Mouse (Mus musculus): ENCODE measurements around the gene Tcf3. TPM values are rescaled to one million over a fixed set of nuclear protein-coding genes. Genes with fewer than 3 reads are reported as not detected.
A peak's percentile ranks its signal among the peaks of the same experiment; 100 is the strongest.

Tcf3 gene
- polyA plus RNA-seq, 1 experiment from 2014 or later = 175 TPM

- Histone ChIP-seq H3K9ac (no peak overlapping the region), H3K4me1 (ENCODE audit: insufficient read depth) (no peaks in the 10 kb centered on the region), H3K27me3 (ENCODE audit: insufficient read depth, low read length) (no peaks in the 10 kb centered on the region), H3K9me3 (ENCODE audit: low read depth, low read length) (no peaks in the 10 kb centered on the region), H3K4me2 (no peak overlapping the region; the same call in 1 of the 2 replicates), H3K27ac (ENCODE audit: low read depth) (no peak overlapping the region), H3K4me3 (ENCODE audit: low read depth, low read length) (no peak overlapping the region; the same call in 1 of the 2 replicates), H3K36me3 (ENCODE audit: insufficient read depth) (peaks cover 98% of the 10 kb centered on the region)
- DNase-seq (no peak), ATAC-seq (ENCODE audit: insufficient read depth) (no peak)
- no peak for TF ChIP-seq CTCF (IDR thresholded peaks at IDR 0.05; ENCODE audit: low read depth)
- WGBS = 92% methylated on average over 8 of the region's 8 CpGs
Measured at GRCm38 (mm10) chr10:80421208-80421607, 12.2 kb downstream of the Tcf3 start.

DNA sequence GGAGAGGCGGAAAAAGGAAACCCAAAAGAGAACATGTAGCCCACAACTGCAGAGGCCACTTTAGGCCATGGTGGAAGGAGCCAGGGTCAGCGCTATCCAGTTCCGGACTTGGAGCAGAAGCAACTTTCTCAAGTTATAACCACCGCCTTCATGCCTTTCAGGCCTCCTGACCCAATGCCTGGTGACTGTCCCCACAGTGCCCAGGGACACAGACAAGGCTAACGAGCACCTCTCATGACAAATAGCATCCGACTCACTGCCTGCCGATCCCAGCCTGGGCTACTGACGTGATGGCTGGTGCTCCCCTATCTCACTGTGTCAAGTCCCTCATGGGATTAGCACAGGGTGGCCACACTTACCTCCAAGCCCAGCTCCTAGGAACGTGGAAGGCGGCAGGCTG, 12.7 kb downstream of the Tcf3 start:
- DNase-seq (no peak), ATAC-seq (ENCODE audit: insufficient read depth) (no peak)
- Histone ChIP-seq H3K27ac (ENCODE audit: low read depth) (no peak overlapping the region), H3K9me3 (ENCODE audit: low read depth, low read length) (no peaks in the 10 kb centered on the region), H3K9ac (no peak overlapping the region), H3K4me3 (ENCODE audit: low read depth, low read length) (no peak overlapping the region; the same call in 1 of the 2 replicates), H3K27me3 (ENCODE audit: insufficient read depth, low read length) (no peaks in the 10 kb centered on the region), H3K4me2 (no peak overlapping the region), H3K36me3 (ENCODE audit: insufficient read depth) (peaks cover 98% of the 10 kb centered on the region), H3K4me1 (ENCODE audit: insufficient read depth) (no peaks in the 10 kb centered on the region)
- TF ChIP-seq CTCF (IDR thresholded peaks at IDR 0.05; ENCODE audit: low read depth) = no peak
- WGBS = 88% methylated on average over 10 of the region's 10 CpGs

- no peak overlapping the region for H3K9ac ChIP-seq
- H3K36me3 ChIP-seq (ENCODE audit: insufficient read depth) = peaks cover 98% of the 10 kb centered on the region
- WGBS = 80% methylated on average over 8 of the region's 8 CpGs
- H3K27ac ChIP-seq (ENCODE audit: low read depth) = no peak overlapping the region
- H3K4me2 ChIP-seq = no peak overlapping the region
- no peak for TF ChIP-seq CTCF (IDR thresholded peaks at IDR 0.05; ENCODE audit: low read depth)
- no peaks in the 10 kb centered on the region for H3K27me3 ChIP-seq (ENCODE audit: insufficient read depth, low read length)
- no peaks in the 10 kb centered on the region for H3K9me3 ChIP-seq (ENCODE audit: low read depth, low read length)
- ATAC-seq (ENCODE audit: insufficient read depth) (no peak), DNase-seq (no peak)
- no peak overlapping the region for H3K4me3 ChIP-seq (ENCODE audit: low read depth, low read length)
- H3K4me1 ChIP-seq (ENCODE audit: insufficient read depth) = no peaks in the 10 kb centered on the region
Measured at GRCm38 (mm10) chr10:80419419-80419818, 14.0 kb downstream of the Tcf3 start.

DNA sequence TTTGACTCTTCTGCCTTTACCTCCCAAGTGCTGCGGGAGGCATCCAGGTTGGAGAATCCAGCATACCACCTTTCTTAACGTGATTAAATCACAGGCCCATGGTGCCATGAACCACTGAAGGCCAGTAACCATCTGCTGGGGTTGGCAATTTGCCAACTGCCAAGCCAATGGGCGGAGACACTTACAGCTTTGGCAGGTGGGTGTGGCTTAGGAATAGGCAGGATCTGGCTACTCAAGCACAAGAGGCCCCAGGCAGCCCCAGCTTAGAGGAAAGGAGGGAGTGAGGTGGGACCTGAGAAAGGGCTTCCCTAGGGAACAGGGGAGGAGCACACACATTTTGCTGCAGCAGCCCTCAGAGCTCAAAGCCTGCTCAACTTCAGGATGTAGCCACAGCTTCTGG, 15.1 kb downstream of the Tcf3 start:
- H3K4me2 ChIP-seq = no peak overlapping the region
- no peaks in the 10 kb centered on the region for H3K4me1 ChIP-seq (ENCODE audit: insufficient read depth)
- ATAC-seq (ENCODE audit: insufficient read depth) (no peak), DNase-seq (peak; percentile 73)
- H3K27me3 ChIP-seq (ENCODE audit: insufficient read depth, low read length) = no peaks in the 10 kb centered on the region
- 0 out of 2 replicates have a peak overlapping the region, but pooled peaks have one; percentile 8 for H3K27ac ChIP-seq (ENCODE audit: low read depth)
- no peak overlapping the region for H3K4me3 ChIP-seq (ENCODE audit: low read depth, low read length)
- peaks cover 98% of the 10 kb centered on the region for H3K36me3 ChIP-seq (ENCODE audit: insufficient read depth)
- no peaks in the 10 kb centered on the region for H3K9me3 ChIP-seq (ENCODE audit: low read depth, low read length)
- no peak overlapping the region for H3K9ac ChIP-seq
- no peak for TF ChIP-seq CTCF (IDR thresholded peaks at IDR 0.05; ENCODE audit: low read depth)
- WGBS = 55% methylated on average over 3 of the region's 3 CpGs

DNA sequence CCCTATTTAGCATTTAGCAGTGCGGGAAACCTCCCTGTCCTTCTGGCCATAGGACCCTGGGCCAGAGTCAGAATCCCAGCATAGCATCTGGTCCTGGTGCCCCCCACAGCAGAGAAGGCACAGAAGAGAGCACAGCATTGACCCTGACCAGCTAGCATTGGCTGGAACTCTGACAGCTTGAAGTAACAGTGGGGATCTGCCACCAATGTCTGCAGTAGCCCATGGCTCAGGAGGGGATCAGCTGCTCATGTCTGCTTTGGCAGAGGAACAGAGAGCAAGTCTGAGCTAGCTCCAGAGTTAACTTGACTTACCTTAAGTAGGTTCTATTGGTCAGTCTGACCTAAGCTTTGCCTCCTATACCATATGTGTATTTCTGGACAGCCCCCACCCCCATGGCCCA, 15.6 kb downstream of the Tcf3 start:
- Histone ChIP-seq H3K4me2 (no peak overlapping the region), H3K9ac (no peak overlapping the region), H3K36me3 (ENCODE audit: insufficient read depth) (peaks cover 100% of the 10 kb centered on the region), H3K4me3 (ENCODE audit: low read depth, low read length) (no peak overlapping the region), H3K9me3 (ENCODE audit: low read depth, low read length) (no peaks in the 10 kb centered on the region), H3K27me3 (ENCODE audit: insufficient read depth, low read length) (no peaks in the 10 kb centered on the region), H3K27ac (ENCODE audit: low read depth) (no peak overlapping the region), H3K4me1 (ENCODE audit: insufficient read depth) (no peaks in the 10 kb centered on the region)
- DNase-seq (no peak), ATAC-seq (ENCODE audit: insufficient read depth) (no peak)
- TF ChIP-seq CTCF (IDR thresholded peaks at IDR 0.05; ENCODE audit: low read depth) = no peak
- 91% methylated on average over 1 of the region's 1 CpGs for WGBS

DNA sequence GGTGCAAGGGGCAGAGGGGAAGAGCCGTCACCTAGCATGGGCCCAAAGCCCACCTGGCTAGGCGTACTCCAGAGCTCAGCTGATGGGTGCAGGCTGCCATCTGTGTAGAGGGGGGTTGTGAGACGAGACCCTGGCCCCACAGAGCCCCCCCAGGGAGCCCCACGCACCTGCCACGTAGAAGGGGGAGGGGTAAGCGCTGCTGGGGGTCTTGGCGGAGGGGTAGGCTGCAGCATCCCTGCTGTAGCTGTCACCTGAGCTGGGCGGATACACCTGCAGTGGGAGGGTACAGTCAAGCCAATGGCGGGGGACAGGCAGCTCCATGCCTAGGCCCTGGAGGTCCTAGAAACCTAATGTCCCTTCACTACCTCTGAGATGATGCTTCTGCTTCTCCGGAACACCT, 16.1 kb downstream of the Tcf3 start:
- Histone ChIP-seq H3K4me3 (ENCODE audit: low read depth, low read length) (no peak overlapping the region), H3K27ac (ENCODE audit: low read depth) (no peak overlapping the region), H3K4me2 (no peak overlapping the region), H3K27me3 (ENCODE audit: insufficient read depth, low read length) (no peaks in the 10 kb centered on the region), H3K9ac (no peak overlapping the region), H3K36me3 (ENCODE audit: insufficient read depth) (peaks cover 100% of the 10 kb centered on the region), H3K9me3 (ENCODE audit: low read depth, low read length) (no peaks in the 10 kb centered on the region), H3K4me1 (ENCODE audit: insufficient read depth) (no peaks in the 10 kb centered on the region)
- WGBS = 94% methylated on average over 10 of the region's 10 CpGs
- DNase-seq (no peak), ATAC-seq (ENCODE audit: insufficient read depth) (no peak)
- no peak for TF ChIP-seq CTCF (IDR thresholded peaks at IDR 0.05; ENCODE audit: low read depth)

GRCm38 (mm10) chr10:80415566-80415965, 17.9 kb downstream of the Tcf3 start:
- Histone ChIP-seq H3K4me3 (ENCODE audit: low read depth, low read length) (no peak overlapping the region), H3K4me1 (ENCODE audit: insufficient read depth) (no peaks in the 10 kb centered on the region), H3K9ac (no peak overlapping the region), H3K27ac (ENCODE audit: low read depth) (no peak overlapping the region), H3K4me2 (no peak overlapping the region), H3K27me3 (ENCODE audit: insufficient read depth, low read length) (no peaks in the 10 kb centered on the region), H3K36me3 (ENCODE audit: insufficient read depth) (peaks cover 100% of the 10 kb centered on the region), H3K9me3 (ENCODE audit: low read depth, low read length) (no peaks in the 10 kb centered on the region)
- no peak for TF ChIP-seq CTCF (IDR thresholded peaks at IDR 0.05; ENCODE audit: low read depth)
- no peak for DNase-seq
- 89% methylated on average over 7 of the region's 7 CpGs for WGBS
- ATAC-seq (ENCODE audit: insufficient read depth) = no peak
